Mouse (Mus musculus) embryonic facial prominence, embryonic 14.5 days (tissue): Measurements from ENCODE around the gene Pdzd2. TPM values are rescaled to one million over a fixed set of nuclear protein-coding genes. Genes with fewer than 3 reads are reported as not detected.

Experiments used
- ATAC-seq: fragments of 200-750 bp; cut with Nextera tagmentation; 2 replicates; pipeline ENCODE4 v1.8.0; 2017; ENCODE audit warnings: low read depth, moderate number of reproducible peaks, moderate TSS enrichment
- DNase-seq: peaks from one replicate; pipeline ENCODE4 v3.0.0-alpha.2; 2015; ENCODE audit warnings: low spot score
- H3K27ac ChIP-seq: fragments of 300-500 bp; sonication (generic); replicated peaks from 2 replicates; pipeline ENCODE4 v1.5.1; 2014; ENCODE audit warnings: low read depth, mild to moderate bottlenecking, low read length, moderate library complexity
- H3K27me3 ChIP-seq: fragments of 300-500 bp; sonication (generic); replicated peaks from 2 replicates; pipeline ENCODE4 v1.6.1; 2014; ENCODE audit warnings: low read length; ENCODE audit not compliant: control insufficient read depth, insufficient read depth
- H3K36me3 ChIP-seq: fragments of 300-500 bp; sonication (generic); 2 replicates; pipeline ENCODE4 v1.6.1; 2014; ENCODE audit warnings: low read length, mixed read lengths; ENCODE audit not compliant: control insufficient read depth, insufficient read depth
- H3K4me1 ChIP-seq: fragments of 300-500 bp; sonication (generic); 2 replicates; pipeline ENCODE4 v1.6.1; 2014; ENCODE audit warnings: antibody characterized with exemption, low read length; ENCODE audit not compliant: control insufficient read depth, insufficient read depth
- H3K4me2 ChIP-seq: fragments of 300-500 bp; sonication (generic); 2 replicates; pipeline ENCODE4 v1.6.1; 2014; ENCODE audit warnings: low read depth, mild to moderate bottlenecking, low read length, moderate library complexity, mixed read lengths
- H3K4me3 ChIP-seq: fragments of 300-500 bp; sonication (generic); 2 replicates; pipeline ENCODE4 v1.5.1; 2014; ENCODE audit warnings: low read depth, mild to moderate bottlenecking, low read length
- H3K9ac ChIP-seq: fragments of 300-500 bp; sonication (generic); 2 replicates; pipeline ENCODE4 v1.6.1; 2014; ENCODE audit warnings: low read depth, mild to moderate bottlenecking, low read length, moderate library complexity, mixed read lengths
- H3K9me3 ChIP-seq: fragments of 300-500 bp; sonication (generic); 2 replicates; pipeline ENCODE4 v1.6.1; 2016; ENCODE audit warnings: low read length; ENCODE audit not compliant: control insufficient read depth
- WGBS: fragments of 180-500 bp; shearing (Covaris S2); extraction: QIAGEN DNeasy Blood & Tissue Kit; methylation state at CpG from one replicate; pipeline ENCODE4 v1.1.7; 2014; 5-methylcytosine and 5-hydroxymethylcytosine counted together
- polyA plus RNA-seq: library from polyadenylated mRNA; unstranded; fragments of >200 nt; fragmentation: Nextera tagmentation; extraction: Ambion mirVana; gene quantifications from 2 replicates; pipeline ENCODE4 v1.2.1, GENCODE M21; 2014

Gene Pdzd2
- polyA plus RNA-seq, 1 experiment from 2014 or later, result 28.0 TPM

GRCm38 (mm10) chr15:12622701-12623100 is 117.0 kb downstream of the Pdzd2 start:
- 86% methylated on average over 5 of the region's 5 CpGs for WGBS
- H3K4me3 ChIP-seq, result no peak overlapping the region
- no peaks in the 10 kb centered on the region for H3K27me3 ChIP-seq
- H3K27ac ChIP-seq, result no peak overlapping the region
- no peak overlapping the region for H3K4me2 ChIP-seq
- no peak for DNase-seq
- peaks cover 8% of the 10 kb centered on the region for H3K4me1 ChIP-seq
- H3K9ac ChIP-seq, result no peak overlapping the region
- H3K9me3 ChIP-seq, result no peaks in the 10 kb centered on the region
- no peaks in the 10 kb centered on the region for H3K36me3 ChIP-seq
- 0 out of 2 replicates have a peak, but pooled peaks have one; percentile 19 for ATAC-seq

- Histone ChIP-seq H3K36me3 (no peaks in the 10 kb centered on the region), H3K4me3 (no peak overlapping the region), H3K9ac (no peak overlapping the region), H3K4me2 (no peak overlapping the region), H3K9me3 (no peaks in the 10 kb centered on the region), H3K4me1 (peaks cover 8% of the 10 kb centered on the region), H3K27me3 (no peaks in the 10 kb centered on the region), H3K27ac (no peak overlapping the region)
- 50% methylated on average over 7 of the region's 7 CpGs for WGBS
- ATAC-seq, result peak; percentile 51; the same call in 1 of the 2 replicates
- peak; percentile 54 for DNase-seq
Observed at GRCm38 (mm10) chr15:12622093-12622643, 117.6 kb downstream of the Pdzd2 start.

DNA sequence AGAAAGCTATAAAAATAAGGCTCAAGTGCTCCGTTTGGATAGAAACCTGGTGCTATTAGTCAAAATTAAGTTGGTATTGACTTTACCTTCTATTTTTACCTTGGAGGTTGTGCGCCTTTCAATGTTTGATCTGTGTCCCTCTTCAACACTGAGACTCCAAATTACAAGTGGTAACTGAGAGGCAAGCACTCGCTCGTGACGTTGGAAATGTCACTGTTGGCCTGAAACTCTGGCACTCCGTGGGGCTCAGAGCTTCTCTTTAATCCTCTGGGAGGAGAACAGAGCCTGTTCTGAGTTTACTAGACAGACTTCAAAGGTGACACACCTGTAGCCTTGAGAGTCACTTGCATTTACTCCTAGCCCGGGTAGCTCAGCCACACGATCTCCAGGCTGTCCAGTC is 120.5 kb downstream of the Pdzd2 start:
- no peaks in the 10 kb centered on the region for H3K36me3 ChIP-seq
- no peak overlapping the region for H3K9ac ChIP-seq
- no peak overlapping the region for H3K27ac ChIP-seq
- ATAC-seq (no peak), DNase-seq (no peak)
- no peaks in the 10 kb centered on the region for H3K9me3 ChIP-seq
- no peaks in the 10 kb centered on the region for H3K27me3 ChIP-seq
- H3K4me1 ChIP-seq, result no peaks in the 10 kb centered on the region
- WGBS, result 76% methylated on average over 8 of the region's 8 CpGs
- no peak overlapping the region for H3K4me2 ChIP-seq
- H3K4me3 ChIP-seq, result no peak overlapping the region

GRCm38 (mm10) chr15:12617651-12618050 is 122.1 kb downstream of the Pdzd2 start:
- no peak overlapping the region for H3K4me2 ChIP-seq
- ATAC-seq (no peak), DNase-seq (no peak)
- 72% methylated on average over 11 of the region's 11 CpGs for WGBS
- no peak overlapping the region for H3K9ac ChIP-seq
- no peak overlapping the region for H3K4me3 ChIP-seq
- no peaks in the 10 kb centered on the region for H3K36me3 ChIP-seq
- H3K27me3 ChIP-seq, result no peaks in the 10 kb centered on the region
- H3K27ac ChIP-seq, result no peak overlapping the region
- no peaks in the 10 kb centered on the region for H3K9me3 ChIP-seq
- H3K4me1 ChIP-seq, result no peaks in the 10 kb centered on the region; the same call in 1 of the 2 replicates

DNA sequence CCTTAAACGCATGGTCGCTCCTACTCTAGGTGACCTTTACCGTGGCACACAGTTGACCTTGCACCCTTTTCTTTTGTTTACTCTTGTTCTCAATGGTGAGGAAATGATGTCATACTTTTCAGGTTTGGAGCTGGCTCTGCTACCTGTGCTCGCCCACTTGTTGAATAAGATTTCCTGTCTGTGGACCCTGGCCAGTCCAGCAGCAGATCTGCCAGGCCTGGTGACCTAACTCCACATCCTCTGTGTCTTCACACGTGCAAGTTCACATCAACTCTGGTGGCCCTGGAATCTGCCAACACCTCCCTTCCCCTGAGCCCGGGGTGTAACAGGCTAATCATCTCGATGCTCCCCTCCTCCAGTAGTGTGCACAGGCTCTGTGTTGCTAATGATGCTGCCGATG is 122.5 kb downstream of the Pdzd2 start:
- 63% methylated on average over 8 of the region's 8 CpGs for WGBS
- no peak overlapping the region for H3K27ac ChIP-seq

GRCm38 (mm10) chr15:12614944-12615878 is 124.5 kb downstream of the Pdzd2 start:
- no peaks in the 10 kb centered on the region for H3K27me3 ChIP-seq
- no peaks in the 10 kb centered on the region for H3K9me3 ChIP-seq
- H3K9ac ChIP-seq, result no peak overlapping the region
- no peak overlapping the region for H3K27ac ChIP-seq
- H3K4me2 ChIP-seq, result no peak overlapping the region
- H3K36me3 ChIP-seq, result no peaks in the 10 kb centered on the region
- ATAC-seq, result no peak
- no peaks in the 10 kb centered on the region; the same call in 1 of the 2 replicates for H3K4me1 ChIP-seq
- no peak overlapping the region for H3K4me3 ChIP-seq
- DNase-seq, result no peak
- 60% methylated on average over 20 of the region's 20 CpGs for WGBS

More for the DNA sequence above, 122.5 kb downstream of the Pdzd2 start:
- Histone ChIP-seq H3K27me3 (no peaks in the 10 kb centered on the region), H3K4me3 (no peak overlapping the region), H3K9me3 (no peaks in the 10 kb centered on the region), H3K4me2 (no peak overlapping the region), H3K9ac (no peak overlapping the region), H3K36me3 (no peaks in the 10 kb centered on the region), H3K4me1 (no peaks in the 10 kb centered on the region; the same call in 1 of the 2 replicates)
- ATAC-seq, result no peak
- DNase-seq, result no peak

DNA sequence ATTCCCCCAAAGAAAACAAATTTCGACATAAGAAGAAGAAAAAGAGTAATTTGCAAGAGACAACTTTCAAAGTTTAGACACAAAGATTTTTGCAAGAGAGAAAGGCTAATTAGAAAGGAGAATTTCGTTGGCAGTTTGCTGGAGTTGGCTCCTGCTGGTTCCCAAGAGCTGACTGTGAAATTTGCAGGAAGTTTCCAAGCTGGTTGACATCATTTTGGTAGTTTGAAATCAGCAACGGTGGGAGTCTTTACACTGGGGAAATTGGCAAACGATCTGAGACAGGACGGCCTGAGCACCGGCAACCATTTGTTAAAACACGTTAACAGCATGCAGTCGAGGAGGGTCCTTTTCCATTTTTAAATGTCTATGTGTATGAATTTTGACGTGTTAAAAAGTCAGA is 125.7 kb downstream of the Pdzd2 start:
- H3K9me3 ChIP-seq, result no peaks in the 10 kb centered on the region
- no peak overlapping the region for H3K9ac ChIP-seq
- H3K4me2 ChIP-seq, result no peak overlapping the region
- no peak overlapping the region for H3K4me3 ChIP-seq
- H3K36me3 ChIP-seq, result no peaks in the 10 kb centered on the region
- 48% methylated on average over 9 of the region's 9 CpGs for WGBS
- no peaks in the 10 kb centered on the region; the same call in 1 of the 2 replicates for H3K4me1 ChIP-seq
- 0 out of 2 replicates have a peak overlapping the region, but pooled peaks have one; percentile 17 for H3K27ac ChIP-seq
- DNase-seq (peak; percentile 66), ATAC-seq (no peak)
- H3K27me3 ChIP-seq, result no peaks in the 10 kb centered on the region

- DNase-seq, result no peak
- no peak overlapping the region for H3K9ac ChIP-seq
- no peak overlapping the region for H3K4me2 ChIP-seq
- H3K9me3 ChIP-seq, result no peaks in the 10 kb centered on the region
- H3K27ac ChIP-seq, result no peak overlapping the region
- 66% methylated on average over 7 of the region's 7 CpGs for WGBS
- H3K27me3 ChIP-seq, result no peaks in the 10 kb centered on the region
- no peak overlapping the region for H3K4me3 ChIP-seq
- H3K36me3 ChIP-seq, result no peaks in the 10 kb centered on the region
- ATAC-seq, result no peak
- no peaks in the 10 kb centered on the region; the same call in 1 of the 2 replicates for H3K4me1 ChIP-seq
Observed at GRCm38 (mm10) chr15:12612944-12613675, 126.6 kb downstream of the Pdzd2 start.
